Mouse (Mus musculus) liver, embryonic 15.5 days (tissue): Measurements from ENCODE around the gene Galr2. TPM values are rescaled to one million over a fixed set of nuclear protein-coding genes. Genes with fewer than 3 reads are reported as not detected.

Experiments used
- ATAC-seq: fragments of 200-750 bp; cut with Nextera tagmentation; 2 replicates; pipeline ENCODE4 v1.8.0; 2017; ENCODE audit warnings: moderate number of reproducible peaks, mild to moderate bottlenecking, moderate library complexity; ENCODE audit not compliant: insufficient read depth
- H3K27ac ChIP-seq: fragments of 300-500 bp; sonication (generic); replicated peaks from 2 replicates; pipeline ENCODE4 v1.5.1; 2015; ENCODE audit warnings: mild to moderate bottlenecking, inconsistent platforms
- H3K27me3 ChIP-seq: fragments of 300-500 bp; sonication (generic); 2 replicates; pipeline ENCODE4 v1.6.1; 2015; ENCODE audit warnings: mild to moderate bottlenecking, inconsistent platforms
- H3K36me3 ChIP-seq: fragments of 300-500 bp; sonication (generic); replicated peaks from 2 replicates; pipeline ENCODE4 v1.6.1; 2015; ENCODE audit warnings: moderate library complexity, mild to moderate bottlenecking, inconsistent platforms
- H3K4me1 ChIP-seq: fragments of 300-500 bp; sonication (generic); replicated peaks from 2 replicates; pipeline ENCODE4 v1.6.1; 2015; ENCODE audit warnings: inconsistent platforms
- H3K4me2 ChIP-seq: fragments of 300-500 bp; sonication (generic); 2 replicates; pipeline ENCODE4 v1.6.1; 2015; ENCODE audit warnings: moderate library complexity, mild to moderate bottlenecking, inconsistent platforms
- H3K4me3 ChIP-seq: fragments of 300-500 bp; sonication (generic); replicated peaks from 2 replicates; pipeline ENCODE4 v1.5.1; 2015; ENCODE audit warnings: mild to moderate bottlenecking, inconsistent platforms
- H3K9ac ChIP-seq: fragments of 300-500 bp; sonication (generic); 2 replicates; pipeline ENCODE4 v1.6.1; 2015; ENCODE audit warnings: moderate library complexity, mild to moderate bottlenecking, inconsistent platforms
- H3K9me3 ChIP-seq: fragments of 300-500 bp; sonication (generic); replicated peaks from 2 replicates; pipeline ENCODE4 v1.6.1; 2016; ENCODE audit warnings: inconsistent platforms
- WGBS: fragments of 180-500 bp; shearing (Covaris S2); methylation state at CpG from one replicate; pipeline ENCODE4 v1.1.7; 2015; ENCODE audit warnings: mixed read lengths; ENCODE audit not compliant: insufficient replicate concordance; 5-methylcytosine and 5-hydroxymethylcytosine counted together
- polyA plus RNA-seq: library from polyadenylated mRNA; unstranded; fragments of >200 nt; fragmentation: Nextera tagmentation; extraction: Ambion mirVana; gene quantifications from 2 replicates; pipeline ENCODE4 v1.2.1, GENCODE M21; 2015

Galr2 gene
- polyA plus RNA-seq, 1 experiment from 2014 or later: not detected

- no peak overlapping the region for H3K27ac ChIP-seq
- H3K36me3 ChIP-seq: peaks cover 38% of the 10 kb centered on the region
- peaks cover 36% of the 10 kb centered on the region for H3K4me1 ChIP-seq
- H3K9ac ChIP-seq: no peak overlapping the region
- H3K9me3 ChIP-seq: no peaks in the 10 kb centered on the region
- no peak overlapping the region for H3K4me3 ChIP-seq
- peaks cover 6% of the 10 kb centered on the region for H3K27me3 ChIP-seq
- 54% methylated on average over 8 of the region's 8 CpGs for WGBS
- H3K4me2 ChIP-seq: no peak overlapping the region
- no peak for ATAC-seq
These were observed 9.8 kb downstream of the Galr2 start for GRCm38 (mm10) chr11:116290556-116290955.

- no peaks in the 10 kb centered on the region for H3K27me3 ChIP-seq
- H3K4me3 ChIP-seq: no peak overlapping the region
- no peaks in the 10 kb centered on the region for H3K9me3 ChIP-seq
- ATAC-seq: no peak
- peaks cover 35% of the 10 kb centered on the region for H3K4me1 ChIP-seq
- H3K27ac ChIP-seq: no peak overlapping the region
- H3K9ac ChIP-seq: no peak overlapping the region
- peaks cover 38% of the 10 kb centered on the region for H3K36me3 ChIP-seq
- 83% methylated on average over 13 of the region's 13 CpGs for WGBS
- no peak overlapping the region for H3K4me2 ChIP-seq
These were observed 11.7 kb downstream of the Galr2 start for GRCm38 (mm10) chr11:116292401-116292800.

DNA sequence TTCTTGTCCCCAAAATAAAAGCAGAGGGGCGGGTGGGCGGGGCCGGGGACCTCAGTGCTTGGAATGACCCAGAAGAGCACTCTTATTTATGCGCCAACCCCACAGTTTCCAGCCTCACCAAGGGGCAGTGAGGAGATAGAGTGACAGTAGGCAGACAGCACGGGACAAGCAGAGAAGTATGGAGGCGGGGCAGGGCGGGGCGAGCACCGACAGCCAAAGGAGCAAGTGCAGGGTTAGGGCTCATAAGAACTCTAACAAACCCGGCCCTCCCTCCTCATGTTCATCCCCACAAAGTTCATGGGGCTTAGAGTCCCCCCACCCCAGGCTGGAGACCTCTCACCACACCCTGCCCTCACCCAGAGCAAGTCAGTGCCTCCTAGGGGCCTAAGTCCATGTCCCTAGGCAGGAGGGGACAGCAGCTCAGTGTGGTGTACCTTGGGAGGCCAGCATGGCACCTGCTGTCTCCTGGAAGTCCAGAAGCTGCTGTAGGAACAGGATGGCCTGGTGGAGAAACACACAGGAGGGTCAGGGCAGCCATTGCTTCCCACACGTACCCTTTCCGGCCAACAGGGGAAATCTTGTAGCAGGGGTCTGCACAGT is 12.9 kb downstream of the Galr2 start:
- Histone ChIP-seq H3K4me1 (peaks cover 23% of the 10 kb centered on the region), H3K27me3 (no peaks in the 10 kb centered on the region), H3K9me3 (no peaks in the 10 kb centered on the region), H3K36me3 (peaks cover 31% of the 10 kb centered on the region), H3K4me3 (no peak overlapping the region), H3K4me2 (no peak overlapping the region), H3K27ac (no peak overlapping the region), H3K9ac (no peak overlapping the region)
- 60% methylated on average over 12 of the region's 12 CpGs for WGBS
- no peak for ATAC-seq

GRCm38 (mm10) chr11:116294319-116294718 is 13.6 kb downstream of the Galr2 start:
- H3K27ac ChIP-seq: no peak overlapping the region
- 43% methylated on average over 5 of the region's 5 CpGs for WGBS
- peaks cover 29% of the 10 kb centered on the region for H3K36me3 ChIP-seq
- H3K9me3 ChIP-seq: no peaks in the 10 kb centered on the region
- no peak overlapping the region for H3K4me2 ChIP-seq
- no peak overlapping the region for H3K4me3 ChIP-seq
- H3K27me3 ChIP-seq: no peaks in the 10 kb centered on the region
- ATAC-seq: no peak
- H3K9ac ChIP-seq: no peak overlapping the region
- peaks cover 23% of the 10 kb centered on the region for H3K4me1 ChIP-seq

DNA sequence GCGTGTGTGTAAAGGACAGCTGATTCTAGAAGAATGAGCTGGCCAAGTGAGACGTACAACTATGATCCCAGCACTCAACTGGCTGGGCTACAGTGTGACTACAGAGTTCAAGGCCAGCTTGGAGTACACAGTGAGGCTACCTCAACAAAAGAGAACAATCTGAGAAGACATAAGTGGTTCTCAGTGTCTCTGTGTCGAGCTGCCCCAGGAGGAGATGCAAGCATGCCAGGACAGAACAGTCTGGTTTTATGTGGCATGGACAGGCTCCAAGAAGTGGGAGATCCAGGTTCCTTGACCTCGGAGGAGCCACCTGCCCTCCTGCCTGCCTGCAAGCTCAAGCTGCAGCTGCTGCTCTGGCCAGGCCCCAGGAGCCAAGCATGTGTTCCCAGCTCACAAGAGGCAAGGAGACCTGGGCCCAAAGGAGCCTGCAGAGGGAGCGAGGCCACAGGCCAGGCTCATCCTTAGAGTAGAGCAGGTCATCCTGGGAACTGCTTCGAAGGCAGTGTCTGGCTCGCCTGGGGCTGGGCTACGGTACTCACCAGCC is 15.5 kb downstream of the Galr2 start:
- peaks cover 36% of the 10 kb centered on the region for H3K36me3 ChIP-seq
- no peaks in the 10 kb centered on the region for H3K9me3 ChIP-seq
- H3K4me2 ChIP-seq: no peak overlapping the region
- no peak overlapping the region for H3K4me3 ChIP-seq
- H3K4me1 ChIP-seq: peaks cover 17% of the 10 kb centered on the region
- WGBS: 79% methylated on average over 8 of the region's 8 CpGs
- no peak overlapping the region for H3K27ac ChIP-seq
- no peak for ATAC-seq
- no peaks in the 10 kb centered on the region for H3K27me3 ChIP-seq
- no peak overlapping the region for H3K9ac ChIP-seq

- 54% methylated on average over 3 of the region's 3 CpGs for WGBS
- Histone ChIP-seq H3K9ac (no peak overlapping the region), H3K4me2 (no peak overlapping the region), H3K27me3 (no peaks in the 10 kb centered on the region), H3K4me3 (no peak overlapping the region), H3K27ac (no peak overlapping the region), H3K4me1 (peaks cover 17% of the 10 kb centered on the region), H3K36me3 (peaks cover 39% of the 10 kb centered on the region), H3K9me3 (no peaks in the 10 kb centered on the region)
- no peak for ATAC-seq
These were observed 16.3 kb downstream of the Galr2 start for GRCm38 (mm10) chr11:116297017-116297416.

DNA sequence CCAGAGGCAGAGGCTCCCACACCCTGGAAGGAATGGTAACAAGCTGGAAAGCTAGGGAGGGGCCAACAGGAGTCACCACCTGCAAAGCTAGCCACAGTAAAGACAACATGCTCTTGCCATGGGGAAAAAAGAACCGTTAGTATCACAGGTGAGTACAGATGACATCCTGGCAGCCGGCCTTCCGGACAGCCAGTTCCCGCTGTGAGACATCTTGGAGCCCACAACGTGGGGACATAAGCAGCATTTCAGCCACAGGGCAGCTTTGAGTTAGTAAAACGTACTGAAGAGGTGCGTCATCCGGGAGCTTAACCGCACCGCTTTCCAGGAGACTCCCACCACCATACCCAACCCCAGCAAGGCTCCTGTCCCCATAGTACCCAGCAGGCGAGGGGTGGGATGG is 17.5 kb downstream of the Galr2 start:
- Histone ChIP-seq H3K9me3 (no peaks in the 10 kb centered on the region), H3K36me3 (peaks cover 50% of the 10 kb centered on the region), H3K27ac (no peak overlapping the region), H3K9ac (no peak overlapping the region), H3K4me2 (no peak overlapping the region), H3K27me3 (no peaks in the 10 kb centered on the region), H3K4me3 (no peak overlapping the region), H3K4me1 (peaks cover 9% of the 10 kb centered on the region)
- 81% methylated on average over 11 of the region's 11 CpGs for WGBS
- ATAC-seq: no peak

DNA sequence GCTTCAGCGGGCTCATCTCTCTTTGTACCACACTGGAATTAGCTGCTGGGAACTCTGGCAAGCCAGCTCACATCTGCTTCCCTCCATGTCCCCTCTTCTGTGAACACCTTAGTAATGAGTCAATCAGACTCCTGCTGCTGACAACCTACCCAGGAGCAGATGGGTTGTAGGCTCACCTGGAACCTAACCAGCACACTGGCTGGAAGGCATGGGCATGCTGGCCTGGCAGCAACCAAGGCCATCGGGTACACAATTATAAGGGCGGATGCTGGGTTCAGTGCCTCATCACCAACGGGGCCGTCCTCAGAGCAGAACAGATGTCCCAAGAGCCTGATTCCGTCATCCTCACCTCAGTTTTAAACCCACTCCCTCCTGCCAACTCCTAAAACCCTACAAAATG is 17.9 kb downstream of the Galr2 start:
- Histone ChIP-seq H3K4me2 (no peak overlapping the region), H3K36me3 (peaks cover 54% of the 10 kb centered on the region), H3K27ac (no peak overlapping the region), H3K4me3 (no peak overlapping the region), H3K4me1 (peaks cover 5% of the 10 kb centered on the region), H3K9ac (no peak overlapping the region), H3K27me3 (no peaks in the 10 kb centered on the region), H3K9me3 (no peaks in the 10 kb centered on the region)
- 76% methylated on average over 6 of the region's 6 CpGs for WGBS
- no peak for ATAC-seq

DNA sequence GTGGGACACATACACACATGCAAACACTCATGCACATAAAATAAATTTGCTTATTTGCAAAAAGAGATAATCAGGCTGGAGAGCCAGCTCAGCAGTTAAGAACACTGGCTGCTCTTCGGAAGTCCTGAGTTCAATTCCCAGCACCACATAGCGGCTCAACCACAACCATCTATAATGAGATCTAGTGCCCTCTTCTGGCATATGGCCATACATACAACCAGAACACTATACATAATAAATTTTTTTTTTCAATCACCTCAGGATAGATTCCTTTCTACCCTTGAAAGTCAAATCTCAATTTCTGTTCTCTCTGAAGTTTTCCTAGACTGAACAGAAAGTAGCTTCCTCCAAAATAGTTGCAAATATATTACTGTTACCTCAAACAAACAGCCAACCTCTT is 24.7 kb downstream of the Galr2 start:
- peaks cover 48% of the 10 kb centered on the region for H3K36me3 ChIP-seq
- H3K9me3 ChIP-seq: no peaks in the 10 kb centered on the region
- ATAC-seq: no peak
- peaks cover 37% of the 10 kb centered on the region for H3K4me1 ChIP-seq
- H3K4me2 ChIP-seq: peak overlapping the region; percentile 86
- H3K27me3 ChIP-seq: no peaks in the 10 kb centered on the region
- peak overlapping the region; percentile 79; the same call in 1 of the 2 replicates for H3K4me3 ChIP-seq
- 89% methylated on average over 2 of the region's 2 CpGs for WGBS
- no peak overlapping the region for H3K9ac ChIP-seq
- no peak overlapping the region for H3K27ac ChIP-seq

GRCm38 (mm10) chr11:116306126-116306982 is 25.6 kb downstream of the Galr2 start:
- 2% methylated on average over 53 of the region's 53 CpGs for WGBS
- H3K4me3 ChIP-seq: peak overlapping the region; percentile 79
- H3K27ac ChIP-seq: peak overlapping the region; percentile 75
- H3K4me2 ChIP-seq: peak overlapping the region; percentile 86
- H3K9ac ChIP-seq: peak overlapping the region; percentile 72
- peaks cover 39% of the 10 kb centered on the region for H3K36me3 ChIP-seq
- H3K4me1 ChIP-seq: peaks cover 37% of the 10 kb centered on the region
- peak; percentile 79 for ATAC-seq
- no peaks in the 10 kb centered on the region for H3K9me3 ChIP-seq
- no peaks in the 10 kb centered on the region for H3K27me3 ChIP-seq

- H3K4me2 ChIP-seq: peak within 1 kb of the TSS; percentile 86
- peak within 1 kb of the TSS; percentile 72 for H3K9ac ChIP-seq
- WGBS: 57% methylated on average over 10 of the region's 10 CpGs
- H3K36me3 ChIP-seq: peaks cover 31% of the 10 kb centered on the region
- H3K9me3 ChIP-seq: no peaks in the 10 kb centered on the region
- ATAC-seq: no peak
- H3K27me3 ChIP-seq: no peaks in the 10 kb centered on the region
- peak within 1 kb of the TSS; percentile 75 for H3K27ac ChIP-seq
- H3K4me3 ChIP-seq: peak within 1 kb of the TSS; percentile 79
- peaks cover 37% of the 10 kb centered on the region for H3K4me1 ChIP-seq
These were observed 26.4 kb downstream of the Galr2 start, which contains the start of gene Exoc7 for GRCm38 (mm10) chr11:116307019-116307725. Gene Exoc7, minus strand, starts transcription at chr11:116307233.
